Mouse (Mus musculus): ENCODE data around the gene Zfp697. TPM values are rescaled to one million over a fixed set of nuclear protein-coding genes. Genes with fewer than 3 reads are reported as not detected.
A peak's percentile ranks its signal among the peaks of the same experiment; 100 is the strongest.
"Not testable (repeated sequence)": the region's sequence is repeated elsewhere in the genome, so short reads cannot be mapped to it uniquely, and the experiment has no call there.

Gene Zfp697
- total RNA-seq, 2 experiments from 2014 or later, result 7.9 to 8.6 TPM

- intact Hi-C loops (cut with DNase I); DNase-seq: not testable (repeated sequence)
Measured at GRCm38 (mm10) chr3:98613540-98613939, 231.3 kb downstream of the Zfp697 start.

GRCm38 (mm10) chr3:98613963-98614362 lies 231.7 kb downstream of the Zfp697 start:
- no peak for DNase-seq
- intact Hi-C loops (cut with DNase I), result no loop called here

GRCm38 (mm10) chr3:98614406-98614927 lies 232.2 kb downstream of the Zfp697 start:
- intact Hi-C loops (cut with DNase I), result not testable (repeated sequence)

GRCm38 (mm10) chr3:98616244-98616643 lies 234.0 kb downstream of the Zfp697 start:
- DNase-seq; intact Hi-C loops (cut with DNase I): not testable (repeated sequence)

More at GRCm38 (mm10) chr3:98614406-98614927, 232.2 kb downstream of the Zfp697 start:
- DNase-seq, result not testable (repeated sequence)

- DNase-seq; intact Hi-C loops (cut with DNase I): not testable (repeated sequence)
Measured at GRCm38 (mm10) chr3:98616786-98617185, 234.5 kb downstream of the Zfp697 start.

- no peak for DNase-seq
- intact Hi-C loops (cut with DNase I), result no loop called here
Measured at GRCm38 (mm10) chr3:98629633-98630032, 247.4 kb downstream of the Zfp697 start.

GRCm38 (mm10) chr3:98630152-98630551 lies 247.9 kb downstream of the Zfp697 start, which contains the start of gene Hsd3b5:
TSS of gene Hsd3b5 (minus strand) at chr3:98630252.
- intact Hi-C loops (cut with DNase I), result no loop called here
- no peak for DNase-seq

GRCm38 (mm10) chr3:98635145-98635544 lies 252.9 kb downstream of the Zfp697 start:
- no peak for DNase-seq

GRCm38 (mm10) chr3:98680786-98681185 lies 298.5 kb downstream of the Zfp697 start:
- no peak for DNase-seq
- intact Hi-C loops (cut with DNase I), result no loop called here

More at GRCm38 (mm10) chr3:98635145-98635544, 252.9 kb downstream of the Zfp697 start:
- intact Hi-C loops (cut with DNase I), result no loop called here

GRCm38 (mm10) chr3:98682401-98682800 lies 300.1 kb downstream of the Zfp697 start:
- intact Hi-C loops (cut with DNase I), result no loop called here
- DNase-seq, result no peak

GRCm38 (mm10) chr3:98720740-98721139 lies 338.5 kb downstream of the Zfp697 start:
- no peak for DNase-seq
- intact Hi-C loops (cut with DNase I), result no loop called here

- intact Hi-C loops (cut with DNase I), result loop anchor here (2.0 kb wide), 1 partner anchor 36 kb away; no protein-coding TSS in a partner anchor
- no peak for DNase-seq
Measured at GRCm38 (mm10) chr3:98724376-98724775, 342.1 kb downstream of the Zfp697 start, which contains the start of gene Hsd3b2. TSS of gene Hsd3b2 (minus strand) at chr3:98724543.

GRCm38 (mm10) chr3:98726281-98726680 lies 344.0 kb downstream of the Zfp697 start:
- no peak for DNase-seq
- intact Hi-C loops (cut with DNase I), result no loop called here

- no peak for DNase-seq
Measured at GRCm38 (mm10) chr3:98733724-98734123, 351.5 kb downstream of the Zfp697 start.

GRCm38 (mm10) chr3:98734340-98734739 lies 352.1 kb downstream of the Zfp697 start:
- no peak for DNase-seq

More at GRCm38 (mm10) chr3:98733724-98734123, 351.5 kb downstream of the Zfp697 start:
- intact Hi-C loops (cut with DNase I), result no loop called here

GRCm38 (mm10) chr3:98741043-98741442 lies 358.8 kb downstream of the Zfp697 start:
- DNase-seq; intact Hi-C loops (cut with DNase I): not testable (repeated sequence)

More at GRCm38 (mm10) chr3:98734340-98734739, 352.1 kb downstream of the Zfp697 start:
- intact Hi-C loops (cut with DNase I), result no loop called here

- DNase-seq, result no peak
- intact Hi-C loops (cut with DNase I), result no loop called here
Measured at GRCm38 (mm10) chr3:98752171-98752570, 369.9 kb downstream of the Zfp697 start.

- no peak for DNase-seq
- intact Hi-C loops (cut with DNase I), result no loop called here
Measured at GRCm38 (mm10) chr3:98756836-98757235, 374.6 kb downstream of the Zfp697 start.

GRCm38 (mm10) chr3:98764155-98764554 lies 381.9 kb downstream of the Zfp697 start:
- intact Hi-C loops (cut with DNase I), result no loop called here
- DNase-seq, result peak; percentile 7 to 45

- no peak for DNase-seq
- intact Hi-C loops (cut with DNase I), result no loop called here
Measured at GRCm38 (mm10) chr3:98780921-98781320, 398.7 kb downstream of the Zfp697 start.

- no peak for DNase-seq
- intact Hi-C loops (cut with DNase I), result no loop called here
Measured at GRCm38 (mm10) chr3:98782181-98782868, 400.1 kb downstream of the Zfp697 start.

- intact Hi-C loops (cut with DNase I), result no loop called here
- DNase-seq, result no peak
Measured at GRCm38 (mm10) chr3:98786551-98786950, 404.3 kb downstream of the Zfp697 start.

Measured in heart, postnatal 10 days (tissue).